Mouse (Mus musculus): ENCODE results near the gene 1700017N19Rik.
"Not testable (repeated sequence)": the region's sequence is repeated elsewhere in the genome, so short reads cannot be mapped to it uniquely, and the experiment has no call there.

The 1700017N19Rik gene

GRCm38 (mm10) chr10:100590323-100590722 is at the start of gene 1700017N19Rik, which contains the start of gene 4930430F08Rik:
Gene 1700017N19Rik, plus strand, starts transcription at chr10:100590484.
Gene 4930430F08Rik, minus strand, starts transcription at chr10:100590423.
- no peak for DNase-seq

- DNase-seq: no peak
Measured at GRCm38 (mm10) chr10:100556566-100557175, 33.6 kb upstream of the 1700017N19Rik start.

GRCm38 (mm10) chr10:100560194-100560883 is 29.9 kb upstream of the 1700017N19Rik start:
- DNase-seq: not testable (repeated sequence)

- no peak for DNase-seq
Measured at GRCm38 (mm10) chr10:100564112-100564511, 26.2 kb upstream of the 1700017N19Rik start.

- no peak for DNase-seq
Measured at GRCm38 (mm10) chr10:100571707-100572106, 18.6 kb upstream of the 1700017N19Rik start.

GRCm38 (mm10) chr10:100574505-100575149 is 15.7 kb upstream of the 1700017N19Rik start:
- DNase-seq: no peak

GRCm38 (mm10) chr10:100575294-100575693 is 15.0 kb upstream of the 1700017N19Rik start:
- DNase-seq: no peak

GRCm38 (mm10) chr10:100584178-100584577 is 6.1 kb upstream of the 1700017N19Rik start:
- no peak for DNase-seq

GRCm38 (mm10) chr10:100588524-100588923 is 1.8 kb upstream of the 1700017N19Rik start:
- no peak for DNase-seq

- DNase-seq: peak; percentile 80 to 90
Measured at GRCm38 (mm10) chr10:100588932-100589388, 1.3 kb upstream of the 1700017N19Rik start.

GRCm38 (mm10) chr10:100598339-100598738 is 8.1 kb downstream of the 1700017N19Rik start:
- no peak for DNase-seq

GRCm38 (mm10) chr10:100603511-100603910 is 13.2 kb downstream of the 1700017N19Rik start:
- DNase-seq: no peak

- no peak for DNase-seq
Measured at GRCm38 (mm10) chr10:100604254-100604653, 14.0 kb downstream of the 1700017N19Rik start.

- DNase-seq: no peak
Measured at GRCm38 (mm10) chr10:100617233-100617903, 27.1 kb downstream of the 1700017N19Rik start.

GRCm38 (mm10) chr10:100619474-100619873 is 29.2 kb downstream of the 1700017N19Rik start:
- no peak for DNase-seq

- no peak for DNase-seq
Measured at GRCm38 (mm10) chr10:100620040-100620439, 29.8 kb downstream of the 1700017N19Rik start.

- DNase-seq: no peak
Measured at GRCm38 (mm10) chr10:100622494-100622893, 32.2 kb downstream of the 1700017N19Rik start.

- DNase-seq: peak; percentile 6 to 29
Measured at GRCm38 (mm10) chr10:100629762-100630438, 39.6 kb downstream of the 1700017N19Rik start.

GRCm38 (mm10) chr10:100642887-100643286 is 52.6 kb downstream of the 1700017N19Rik start:
- DNase-seq: no peak

GRCm38 (mm10) chr10:100645331-100645935 is 55.1 kb downstream of the 1700017N19Rik start:
- no peak for DNase-seq

- no peak for DNase-seq
Measured at GRCm38 (mm10) chr10:100654183-100654582, 63.9 kb downstream of the 1700017N19Rik start.

Data from kidney, adult 8-10 months (tissue).